Mouse (Mus musculus): ENCODE data around the gene Agk.

GRCm38 (mm10) chr6:40431356-40431755, 106.4 kb downstream of the Agk start:
- TF ChIP-seq POLR2AphosphoS2 (IDR thresholded peaks at IDR 0.05; ENCODE audit: insufficient read length, low read depth), result no peak
- TF ChIP-seq CEBPB (IDR thresholded peaks at IDR 0.05; ENCODE audit: insufficient read depth, poor library complexity, severe bottlenecking), result no peak
- no peak for TF ChIP-seq USF1 (IDR thresholded peaks at IDR 0.05; ENCODE audit: low read depth)
- TF ChIP-seq MAX (IDR thresholded peaks at IDR 0.05; ENCODE audit: low read depth), result no peak
- TF ChIP-seq POLR2A (IDR thresholded peaks at IDR 0.05; ENCODE audit: insufficient read length, low read depth), result no peak
- TF ChIP-seq E2F4 (IDR thresholded peaks at IDR 0.05; ENCODE audit: insufficient read depth), result no peak
